Mouse (Mus musculus) forebrain, postnatal 0 days (tissue): Measurements from ENCODE around the gene Dock10. TPM values are rescaled to one million over a fixed set of nuclear protein-coding genes. Genes with fewer than 3 reads are reported as not detected.
A peak's percentile ranks its signal among the peaks of the same experiment; 100 is the strongest.

Experiments
- ATAC-seq: fragments of 200-750 bp; cut with Nextera tagmentation; 2 replicates; pipeline ENCODE4 v1.8.0; 2017; ENCODE audit warnings: mild to moderate bottlenecking, moderate library complexity
- DNase-seq: peaks from one replicate; pipeline ENCODE4 v3.0.0-alpha.2; 2015
- H3K27ac ChIP-seq: fragments of 300-500 bp; sonication (generic); 2 replicates; pipeline ENCODE4 v1.5.1; 2014; ENCODE audit warnings: low read depth, mild to moderate bottlenecking, antibody characterized with exemption, low read length, moderate library complexity, mixed read lengths
- H3K27me3 ChIP-seq: fragments of 300-500 bp; sonication (generic); 2 replicates; pipeline ENCODE4 v1.6.1; 2014; ENCODE audit warnings: mild to moderate bottlenecking, low read length, mixed read lengths; ENCODE audit not compliant: insufficient read depth
- H3K36me3 ChIP-seq: fragments of 300-500 bp; sonication (generic); 2 replicates; pipeline ENCODE4 v1.6.1; 2014; ENCODE audit warnings: mild to moderate bottlenecking, moderate library complexity; ENCODE audit not compliant: insufficient read depth
- H3K4me1 ChIP-seq: fragments of 300-500 bp; sonication (generic); 2 replicates; pipeline ENCODE4 v1.6.1; 2014; ENCODE audit warnings: antibody characterized with exemption; ENCODE audit not compliant: insufficient read depth
- H3K4me2 ChIP-seq: fragments of 300-500 bp; sonication (generic); 2 replicates; pipeline ENCODE4 v1.6.1; 2014; ENCODE audit warnings: low read depth, mild to moderate bottlenecking, moderate library complexity
- H3K4me3 ChIP-seq: fragments of 300-500 bp; sonication (generic); 2 replicates; pipeline ENCODE4 v1.5.1; 2014; ENCODE audit warnings: low read depth, low read length, mixed read lengths
- H3K9ac ChIP-seq: fragments of 300-500 bp; sonication (generic); 2 replicates; pipeline ENCODE4 v1.6.1; 2014; ENCODE audit warnings: mild to moderate bottlenecking
- H3K9me3 ChIP-seq: fragments of 300-500 bp; sonication (generic); 2 replicates; pipeline ENCODE4 v1.6.1; 2016; ENCODE audit warnings: low read length
- CTCF ChIP-seq: sonication (generic); IDR thresholded peaks from 2 replicates; pipeline ENCODE4 v1.5.1; 2016; ENCODE audit warnings: antibody characterized with exemption, control low read depth, low read depth
- WGBS: fragments of 180-500 bp; shearing (Covaris S2); extraction: QIAGEN DNeasy Blood & Tissue Kit; methylation state at CpG from one replicate; pipeline ENCODE4 v1.1.7; 2014; 5-methylcytosine and 5-hydroxymethylcytosine counted together
- polyA plus RNA-seq: library from polyadenylated mRNA; unstranded; fragments of >200 nt; fragmentation: Nextera tagmentation; extraction: Ambion mirVana; gene quantifications from 2 replicates; pipeline ENCODE4 v1.2.1, GENCODE M21; 2015
- total RNA-seq: library from RNA; depleted of rRNA; stranded (reverse); fragments of >200 nt; gene quantifications from 2 replicates; pipeline ENCODE4 v1.2.3, GENCODE M21; 2014

Dock10 gene
- total and polyA plus RNA-seq, 2 experiments from 2014 or later = 2.3 to 14.0 TPM

- DNase-seq (no peak), ATAC-seq (peak; percentile 42; the same call in 1 of the 2 replicates)
- Histone ChIP-seq H3K4me2 (no peak overlapping the region), H3K4me3 (no peak overlapping the region), H3K27ac (no peak overlapping the region), H3K27me3 (no peaks in the 10 kb centered on the region), H3K9me3 (no peaks in the 10 kb centered on the region), H3K9ac (no peak overlapping the region), H3K4me1 (no peaks in the 10 kb centered on the region), H3K36me3 (no peaks in the 10 kb centered on the region)
- no peak for TF ChIP-seq CTCF
- 51% methylated on average over 2 of the region's 2 CpGs for WGBS
These were observed 101.9 kb downstream of the Dock10 start for GRCm38 (mm10) chr1:80656389-80656788.

GRCm38 (mm10) chr1:80655854-80656253 lies 102.5 kb downstream of the Dock10 start:
- no peak for DNase-seq

GRCm38 (mm10) chr1:80655195-80655594 lies 103.1 kb downstream of the Dock10 start:
- ATAC-seq = no peak
- no peak overlapping the region for H3K9ac ChIP-seq
- no peak for DNase-seq
- H3K27me3 ChIP-seq = no peaks in the 10 kb centered on the region
- no peak overlapping the region for H3K4me2 ChIP-seq
- no peak for TF ChIP-seq CTCF
- no peak overlapping the region for H3K27ac ChIP-seq
- H3K9me3 ChIP-seq = no peaks in the 10 kb centered on the region
- no peak overlapping the region for H3K4me3 ChIP-seq
- WGBS = 82% methylated on average over 4 of the region's 4 CpGs
- H3K36me3 ChIP-seq = no peaks in the 10 kb centered on the region
- H3K4me1 ChIP-seq = no peaks in the 10 kb centered on the region

More at GRCm38 (mm10) chr1:80655854-80656253, 102.5 kb downstream of the Dock10 start:
- TF ChIP-seq CTCF = 0 out of 2 replicates have a peak, but pooled peaks have one; percentile 9
- H3K27ac ChIP-seq = no peak overlapping the region
- no peak overlapping the region for H3K4me3 ChIP-seq
- no peaks in the 10 kb centered on the region for H3K27me3 ChIP-seq
- H3K4me2 ChIP-seq = no peak overlapping the region
- H3K36me3 ChIP-seq = no peaks in the 10 kb centered on the region
- no peaks in the 10 kb centered on the region for H3K4me1 ChIP-seq
- H3K9me3 ChIP-seq = no peaks in the 10 kb centered on the region
- no peak for ATAC-seq
- no peak overlapping the region for H3K9ac ChIP-seq
- WGBS = 68% methylated on average over 1 of the region's 1 CpGs

GRCm38 (mm10) chr1:80654177-80654576 lies 104.2 kb downstream of the Dock10 start:
- H3K27ac ChIP-seq = no peak overlapping the region
- ATAC-seq = peak; percentile 60
- no peak overlapping the region for H3K9ac ChIP-seq
- no peaks in the 10 kb centered on the region for H3K9me3 ChIP-seq
- no peaks in the 10 kb centered on the region for H3K4me1 ChIP-seq
- TF ChIP-seq CTCF = no peak
- H3K4me3 ChIP-seq = no peak overlapping the region
- H3K36me3 ChIP-seq = no peaks in the 10 kb centered on the region
- WGBS = 52% methylated on average over 1 of the region's 1 CpGs
- peak; percentile 22 for DNase-seq
- H3K27me3 ChIP-seq = no peaks in the 10 kb centered on the region
- no peak overlapping the region for H3K4me2 ChIP-seq

GRCm38 (mm10) chr1:80652803-80653202 lies 105.5 kb downstream of the Dock10 start:
- no peak overlapping the region for H3K27ac ChIP-seq
- DNase-seq (no peak), ATAC-seq (no peak)
- no peak for TF ChIP-seq CTCF
- no peaks in the 10 kb centered on the region for H3K9me3 ChIP-seq
- no peaks in the 10 kb centered on the region for H3K4me1 ChIP-seq
- H3K9ac ChIP-seq = no peak overlapping the region
- no peaks in the 10 kb centered on the region for H3K27me3 ChIP-seq
- no peak overlapping the region for H3K4me3 ChIP-seq
- no peaks in the 10 kb centered on the region for H3K36me3 ChIP-seq
- H3K4me2 ChIP-seq = no peak overlapping the region

- Histone ChIP-seq H3K4me3 (no peak overlapping the region), H3K4me2 (no peak overlapping the region), H3K4me1 (no peaks in the 10 kb centered on the region), H3K27ac (no peak overlapping the region), H3K36me3 (no peaks in the 10 kb centered on the region), H3K27me3 (no peaks in the 10 kb centered on the region), H3K9me3 (no peaks in the 10 kb centered on the region), H3K9ac (no peak overlapping the region)
- DNase-seq (no peak), ATAC-seq (no peak)
- 49% methylated on average over 2 of the region's 2 CpGs for WGBS
- TF ChIP-seq CTCF = no peak
These were observed 106.2 kb downstream of the Dock10 start for GRCm38 (mm10) chr1:80652083-80652482.

- no peak overlapping the region for H3K4me2 ChIP-seq
- H3K4me1 ChIP-seq = no peaks in the 10 kb centered on the region
- H3K9me3 ChIP-seq = no peaks in the 10 kb centered on the region
- TF ChIP-seq CTCF = no peak
- H3K9ac ChIP-seq = no peak overlapping the region
- ATAC-seq (no peak), DNase-seq (no peak)
- 87% methylated on average over 3 of the region's 3 CpGs for WGBS
- no peak overlapping the region for H3K27ac ChIP-seq
- no peaks in the 10 kb centered on the region for H3K27me3 ChIP-seq
- no peak overlapping the region for H3K4me3 ChIP-seq
- H3K36me3 ChIP-seq = no peaks in the 10 kb centered on the region
These were observed 111.7 kb downstream of the Dock10 start for GRCm38 (mm10) chr1:80646602-80647001.
